Mouse (Mus musculus): ENCODE measurements around the gene Gal3st3. TPM values are rescaled to one million over a fixed set of nuclear protein-coding genes. Genes with fewer than 3 reads are reported as not detected.

Gene Gal3st3
- total RNA-seq (2023): not detected in 4 replicates

DNA sequence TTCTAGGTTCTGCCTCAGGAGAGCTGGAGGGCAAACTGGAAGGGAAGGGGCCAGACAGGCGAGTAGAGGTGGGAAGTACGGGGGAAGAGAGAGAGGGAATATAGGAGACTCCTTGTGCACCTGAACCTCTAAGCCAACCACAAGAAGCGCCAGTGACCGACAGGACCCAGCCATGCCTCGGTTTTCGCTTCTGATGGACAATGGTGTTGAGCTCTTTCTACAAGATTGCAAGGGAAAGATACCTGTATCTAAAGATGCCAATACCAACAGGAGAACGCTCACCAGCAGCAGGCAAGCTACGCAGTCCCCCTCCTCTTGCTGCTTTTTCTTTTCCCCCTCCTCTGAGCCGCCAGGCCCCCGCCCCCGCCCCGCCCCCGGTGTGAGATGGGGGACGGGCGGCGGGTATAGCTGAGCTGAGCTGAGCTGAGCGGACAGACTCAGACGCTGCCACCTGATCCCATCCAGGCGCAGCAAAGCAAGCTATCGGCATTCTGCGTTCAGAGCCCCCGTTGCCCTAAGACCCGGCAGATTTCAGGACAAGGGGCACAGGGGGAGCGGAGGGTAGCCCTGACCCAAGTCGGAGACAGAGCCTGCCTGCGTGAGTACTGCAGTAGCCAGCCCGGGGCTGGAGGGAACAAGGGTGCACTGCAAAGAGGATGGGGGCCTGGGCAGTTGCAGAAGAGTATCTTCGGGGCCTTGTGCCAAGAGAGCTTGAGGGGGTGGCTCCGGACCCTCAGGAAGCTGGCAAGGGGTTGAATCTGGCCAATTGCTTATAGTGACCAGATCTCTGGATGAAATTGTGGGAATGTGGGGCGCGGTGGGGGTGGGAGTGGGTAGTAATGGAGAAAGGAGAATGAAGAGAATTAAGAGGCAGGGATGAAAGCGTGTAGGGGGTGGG lies at the start of gene Gal3st3:
Gene Gal3st3, plus strand, starts transcription at position 429 of the 898 bp plus-strand sequence.

GRCm38 (mm10) chr19:5272801-5273733 lies 25.1 kb upstream of the Gal3st3 start, which contains the start of gene Pacs1:
Pacs1 (minus strand) TSS chr19:5273119.

GRCm38 (mm10) chr19:5294972-5295735 lies 3.0 kb upstream of the Gal3st3 start, which contains the start of gene Sf3b2:
Sf3b2 (minus strand) TSS chr19:5295455.

GRCm38 (mm10) chr19:5335441-5335840 lies 37.3 kb downstream of the Gal3st3 start, which contains the start of gene Catsper1:
Catsper1 (plus strand) TSS chr19:5335741.

DNA sequence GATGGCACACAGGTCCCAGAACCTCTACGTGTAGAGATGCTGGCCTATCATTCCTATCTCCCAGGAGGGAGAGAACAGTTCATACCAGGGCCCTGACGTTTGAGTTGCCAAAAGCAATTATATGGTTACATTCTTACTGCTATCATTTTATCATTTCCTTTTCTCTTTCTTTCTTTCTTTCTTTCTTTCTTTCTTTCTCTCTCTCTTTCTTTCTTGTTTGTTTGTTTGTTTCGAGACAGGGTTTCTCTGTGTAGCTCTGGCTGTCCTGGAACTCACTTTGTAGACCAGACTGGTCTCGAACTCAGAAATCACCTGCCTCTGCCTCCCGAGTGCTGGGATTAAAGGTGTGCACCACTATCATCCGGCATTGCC lies 51.4 kb downstream of the Gal3st3 start, which contains the start of gene Cst6:
Gene Cst6, minus strand, starts transcription at position 73 of the 372 bp plus-strand sequence.

Other genes starting within 250 kb of the Gal3st3 start
- 3.0 to 3.9 TPM (median 3.3 TPM) in 4 replicates for gene Rin1, start 247.8 kb upstream of the Gal3st3 start, total RNA-seq (2023)
- gene Cd248, start 230.3 kb upstream of the Gal3st3 start, total RNA-seq (2023): not detected in 4 replicates
- gene Tmem151a, start 212.8 kb upstream of the Gal3st3 start, total RNA-seq (2023): 0.15 to 2.9 TPM (median 0.31 TPM) in 3 of 4 replicates, not detected in the other
- 31.0 to 32.1 TPM (median 31.7 TPM) in 4 replicates for gene Yif1a, start 209.8 kb upstream of the Gal3st3 start, total RNA-seq (2023)
- gene Cnih2, start 199.8 kb upstream of the Gal3st3 start, total RNA-seq (2023): 0.86 to 1.6 TPM (median 1.3 TPM) in 4 replicates
- 96.5 to 104 TPM (median 103 TPM) in 4 replicates for gene Rab1b, start 191.3 kb upstream of the Gal3st3 start, total RNA-seq (2023)
- 34.4 to 45.7 TPM (median 38.8 TPM) in 4 replicates for gene Klc2, start 179.8 kb upstream of the Gal3st3 start, total RNA-seq (2023)
- 72.0 to 82.2 TPM (median 75.3 TPM) in 4 replicates for gene Pacs1, start 25.2 kb upstream of the Gal3st3 start, total RNA-seq (2023)
- 307 to 329 TPM (median 311 TPM) in 4 replicates for gene Sf3b2, start 2.9 kb upstream of the Gal3st3 start, total RNA-seq (2023)
- gene Catsper1, start 37.4 kb downstream of the Gal3st3 start, total RNA-seq (2023): not detected in 4 replicates
- 1.1 TPM in 1 of 4 replicates, not detected in the others for gene Cst6, start 51.2 kb downstream of the Gal3st3 start, total RNA-seq (2023)
- 34.9 to 38.5 TPM (median 36.1 TPM) in 4 replicates for gene Eif1ad, start 68.4 kb downstream of the Gal3st3 start, total RNA-seq (2023)
- gene Banf1, start 68.8 kb downstream of the Gal3st3 start, total RNA-seq (2023): 88.3 to 99.9 TPM (median 93.3 TPM) in 4 replicates
- gene Sart1, start 90.4 kb downstream of the Gal3st3 start, total RNA-seq (2023): 164 to 192 TPM (median 190 TPM) in 4 replicates
- not detected in 4 replicates for gene Tsga10ip, start 104.2 kb downstream of the Gal3st3 start, total RNA-seq (2023)
- 152 to 183 TPM (median 166 TPM) in 4 replicates for gene Drap1, start 126.6 kb downstream of the Gal3st3 start, total RNA-seq (2023)
- 48.5 to 56.8 TPM (median 51.1 TPM) in 4 replicates for gene AI837181, start 126.8 kb downstream of the Gal3st3 start, total RNA-seq (2023)
- gene Fosl1, start 149.2 kb downstream of the Gal3st3 start, total RNA-seq (2023): 0.41 to 2.4 TPM (median 1.2 TPM) in 4 replicates
- 2.5 to 3.4 TPM (median 2.8 TPM) in 4 replicates for gene Ccdc85b, start 159.6 kb downstream of the Gal3st3 start, total RNA-seq (2023)
- gene Fibp, start 162.3 kb downstream of the Gal3st3 start, total RNA-seq (2023): 71.4 to 110 TPM (median 105 TPM) in 4 replicates
- gene Ctsw, start 170.2 kb downstream of the Gal3st3 start, total RNA-seq (2023): 0.92 to 2.5 TPM (median 1.4 TPM) in 4 replicates
- not detected in 4 replicates for gene Efemp2, start 175.6 kb downstream of the Gal3st3 start, total RNA-seq (2023)
- gene Mus81, start 190.1 kb downstream of the Gal3st3 start, total RNA-seq (2023): 29.5 to 38.4 TPM (median 36.3 TPM) in 4 replicates
- gene Cfl1, start 192.1 kb downstream of the Gal3st3 start, total RNA-seq (2023): 1,244 to 1,311 TPM (median 1,302 TPM) in 4 replicates
- 1.6 to 3.8 TPM (median 2.1 TPM) in 4 replicates for gene 1700020D05Rik, start 205.5 kb downstream of the Gal3st3 start, total RNA-seq (2023)
- 9.1 to 11.3 TPM (median 9.6 TPM) in 4 replicates for gene Snx32, start 212.2 kb downstream of the Gal3st3 start, total RNA-seq (2023)